Mouse (Mus musculus): ENCODE results near the gene Lyz2. TPM values are rescaled to one million over a fixed set of nuclear protein-coding genes. Genes with fewer than 3 reads are reported as not detected.

Lyz2 gene
- total RNA-seq (2021), result 10 to 100 TPM; 11.1 to 14.4 TPM
- long read RNA-seq, experiment 1, transcript Lyz2-201 (4 exons, 1,316 nt), result major isoform, 9 of 9 reads
- long read RNA-seq, experiment 1, partial matches to known transcripts, result 0 of 9 reads
- long read RNA-seq, experiment 1, other reads (novel, unspliced or antisense), result 0 of 9 reads
- long read RNA-seq, experiment 2, transcript Lyz2-201 (4 exons, 1,316 nt), result major isoform, 6 of 6 reads
- long read RNA-seq, experiment 2, partial matches to known transcripts, result 0 of 6 reads
- long read RNA-seq, experiment 2, other reads (novel, unspliced or antisense), result 0 of 6 reads

GRCm38 (mm10) chr10:117282049-117282448 lies at the start of gene Lyz2:
Gene Lyz2, minus strand, starts transcription at chr10:117282321.
- H3K4me3 ChIP-seq, result no peak within 1 kb of the TSS
- TF ChIP-seq CTCF (IDR thresholded peaks at IDR 0.05), result no peak
- DNase-seq (ENCODE audit: extremely low spot score in 1 of 2, low spot score in 2 of 2), result no peak
- intact Hi-C loops (cut with DNase I), result no loop called here
- no peak within 1 kb of the TSS for H3K27ac ChIP-seq

DNA sequence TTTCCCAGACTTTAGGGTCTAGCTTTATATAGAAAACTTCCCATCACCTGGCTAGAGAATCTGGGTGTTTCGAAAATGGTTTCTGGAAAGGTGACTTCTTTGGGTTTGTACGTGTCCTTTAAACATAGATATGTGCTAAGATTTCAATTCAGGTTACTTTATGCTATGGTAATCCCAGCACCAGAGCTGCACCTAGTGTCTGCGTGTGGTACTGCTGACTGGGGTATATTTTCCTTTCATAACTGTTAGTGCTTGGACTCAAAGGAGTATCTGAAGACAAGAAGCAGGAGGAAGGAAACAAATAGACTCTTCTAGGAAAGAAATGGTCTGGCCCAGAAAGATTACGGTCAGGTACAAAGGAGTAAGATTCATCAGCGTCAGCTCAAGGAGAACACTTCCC lies 48.4 kb upstream of the Lyz2 start:
- Histone ChIP-seq H3K27ac (no peak overlapping the region), H3K4me3 (no peak overlapping the region)
- peak; percentile 46 for TF ChIP-seq CTCF (IDR thresholded peaks at IDR 0.05)
- DNase-seq (ENCODE audit: extremely low spot score in 1 of 2, low spot score in 2 of 2), result no peak
- intact Hi-C loops (cut with DNase I), result no loop called here

DNA sequence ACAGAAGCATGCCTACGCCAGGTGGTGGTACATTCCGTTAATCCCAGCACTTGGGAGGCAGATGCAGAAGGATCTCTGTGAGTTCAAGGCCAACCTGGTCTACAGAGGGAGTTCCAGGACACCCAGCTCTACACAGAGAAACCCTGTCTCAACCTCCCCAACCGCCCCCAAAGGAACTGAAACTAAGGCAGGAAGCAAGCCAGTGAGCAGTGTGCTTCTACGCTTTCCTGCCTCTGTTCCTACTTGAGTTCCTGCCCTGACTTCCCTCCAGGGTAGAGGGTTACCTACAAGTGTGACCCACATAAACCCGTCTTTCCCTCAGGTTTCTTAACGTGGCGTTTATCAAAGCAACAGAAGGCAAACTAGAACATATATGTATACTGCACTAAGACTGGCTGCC lies 41.7 kb upstream of the Lyz2 start:
- no peak for DNase-seq (ENCODE audit: extremely low spot score in 1 of 2, low spot score in 2 of 2)
- TF ChIP-seq CTCF (IDR thresholded peaks at IDR 0.05), result no peak
- intact Hi-C loops (cut with DNase I), result no loop called here
- Histone ChIP-seq H3K4me3 (no peak overlapping the region), H3K27ac (no peak overlapping the region)

DNA sequence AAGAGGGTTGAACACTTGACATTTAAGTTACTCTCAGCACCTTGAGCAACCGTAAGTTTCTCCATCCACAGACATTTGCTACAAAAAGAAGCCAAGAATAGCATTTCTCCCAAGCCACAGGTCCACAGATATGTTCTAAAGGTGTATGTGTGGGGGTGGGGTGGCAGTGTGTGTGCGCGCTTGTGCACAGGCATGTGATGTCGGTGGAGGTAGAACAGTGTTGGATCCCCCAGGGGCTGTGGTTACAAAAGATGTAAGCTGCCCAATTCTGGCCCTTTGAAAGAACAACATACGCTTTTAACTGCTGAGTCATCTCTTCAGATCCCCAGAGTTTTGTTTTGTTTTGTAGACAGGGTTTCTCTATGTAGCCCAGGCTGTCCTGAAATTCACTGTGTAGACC lies 40.5 kb upstream of the Lyz2 start:
- H3K27ac ChIP-seq, result no peak overlapping the region
- H3K4me3 ChIP-seq, result no peak overlapping the region
- intact Hi-C loops (cut with DNase I), result no loop called here

GRCm38 (mm10) chr10:117320571-117320981 lies 38.5 kb upstream of the Lyz2 start:
- no peak for TF ChIP-seq CTCF (IDR thresholded peaks at IDR 0.05)
- no peak overlapping the region for H3K27ac ChIP-seq
- no peak overlapping the region for H3K4me3 ChIP-seq
- no peak for DNase-seq (ENCODE audit: extremely low spot score in 1 of 2, low spot score in 2 of 2)
- intact Hi-C loops (cut with DNase I), result no loop called here

More for the DNA sequence above, 40.5 kb upstream of the Lyz2 start:
- no peak for DNase-seq (ENCODE audit: extremely low spot score in 1 of 2, low spot score in 2 of 2)
- no peak for TF ChIP-seq CTCF (IDR thresholded peaks at IDR 0.05)

DNA sequence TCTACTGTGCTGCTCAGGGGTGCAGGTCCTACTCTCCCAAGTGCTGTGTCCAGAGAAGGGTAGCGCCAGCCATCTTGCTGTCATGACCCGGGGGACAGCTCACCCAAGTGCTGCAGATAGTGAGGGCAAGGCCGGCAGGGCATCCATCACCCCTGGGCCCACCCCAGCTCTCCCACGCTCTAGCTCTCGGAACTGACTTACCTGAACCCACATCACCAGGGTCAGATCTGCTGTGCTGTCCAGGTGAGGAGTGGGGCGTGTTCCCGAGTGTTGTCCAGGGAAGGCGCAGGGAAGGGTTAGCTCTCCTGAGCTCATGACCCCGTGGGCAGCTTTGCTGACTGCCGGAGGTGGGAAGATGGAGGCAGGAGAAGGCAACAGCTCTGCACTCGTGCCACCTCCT lies 34.3 kb upstream of the Lyz2 start:
- DNase-seq (ENCODE audit: extremely low spot score in 1 of 2, low spot score in 2 of 2), result no peak
- H3K27ac ChIP-seq, result no peak overlapping the region
- H3K4me3 ChIP-seq, result no peak overlapping the region
- intact Hi-C loops (cut with DNase I), result no loop called here
- TF ChIP-seq CTCF (IDR thresholded peaks at IDR 0.05), result no peak

DNA sequence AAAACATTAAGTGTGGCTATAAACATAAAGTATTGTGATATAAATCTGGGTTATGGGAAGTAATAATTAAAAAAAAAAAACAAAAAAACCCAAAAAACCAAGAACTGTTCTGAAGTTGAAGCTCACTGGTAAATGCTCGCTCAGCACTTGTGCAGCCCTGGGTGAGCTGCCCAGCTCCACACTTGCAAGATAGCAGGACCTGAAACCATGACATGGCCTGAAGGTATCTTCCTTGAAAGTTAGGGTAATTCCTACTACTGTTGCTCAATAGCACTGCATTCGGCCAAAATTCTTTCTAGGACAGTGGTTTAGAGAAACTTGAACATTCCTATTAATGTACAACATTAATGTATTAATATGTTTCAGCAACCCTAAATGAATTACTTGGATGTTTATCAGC lies 31.0 kb upstream of the Lyz2 start:
- no peak for TF ChIP-seq CTCF (IDR thresholded peaks at IDR 0.05)
- H3K4me3 ChIP-seq, result no peak overlapping the region
- intact Hi-C loops (cut with DNase I), result no loop called here
- DNase-seq (ENCODE audit: extremely low spot score in 1 of 2, low spot score in 2 of 2), result no peak
- no peak overlapping the region for H3K27ac ChIP-seq

DNA sequence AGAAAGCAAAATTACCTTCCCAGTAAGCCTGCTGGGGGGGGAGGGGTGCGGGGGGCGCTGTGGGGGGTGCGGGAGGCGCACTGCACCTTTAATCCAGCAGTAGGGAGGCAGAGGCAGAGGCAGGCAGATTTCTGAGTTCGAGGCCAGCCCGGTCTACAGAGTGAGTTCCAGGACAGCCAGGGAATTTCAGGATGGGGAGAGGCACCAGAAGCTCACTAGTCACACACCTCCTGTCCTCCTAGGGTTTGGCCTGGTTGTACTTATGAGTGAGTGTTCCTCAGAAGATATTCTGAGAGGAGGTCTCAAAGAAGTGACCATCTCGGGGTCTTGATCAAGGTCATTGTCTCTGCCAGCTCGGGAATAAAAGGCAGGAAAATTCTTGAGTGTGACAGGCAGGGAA lies 30.0 kb upstream of the Lyz2 start:
- intact Hi-C loops (cut with DNase I), result no loop called here
- TF ChIP-seq CTCF (IDR thresholded peaks at IDR 0.05), result no peak
- no peak overlapping the region for H3K4me3 ChIP-seq
- H3K27ac ChIP-seq, result no peak overlapping the region
- DNase-seq (ENCODE audit: extremely low spot score in 1 of 2, low spot score in 2 of 2), result no peak

GRCm38 (mm10) chr10:117304371-117304770 lies 22.2 kb upstream of the Lyz2 start:
- no peak for DNase-seq (ENCODE audit: extremely low spot score in 1 of 2, low spot score in 2 of 2)
- TF ChIP-seq CTCF (IDR thresholded peaks at IDR 0.05), result no peak
- intact Hi-C loops (cut with DNase I), result no loop called here

GRCm38 (mm10) chr10:117301688-117302087 lies 19.6 kb upstream of the Lyz2 start:
- TF ChIP-seq CTCF (IDR thresholded peaks at IDR 0.05), result no peak
- DNase-seq (ENCODE audit: extremely low spot score in 1 of 2, low spot score in 2 of 2), result no peak
- no peak overlapping the region for H3K4me3 ChIP-seq
- H3K27ac ChIP-seq, result no peak overlapping the region
- intact Hi-C loops (cut with DNase I), result no loop called here

More at GRCm38 (mm10) chr10:117304371-117304770, 22.2 kb upstream of the Lyz2 start:
- no peak overlapping the region for H3K4me3 ChIP-seq
- no peak overlapping the region for H3K27ac ChIP-seq

GRCm38 (mm10) chr10:117299901-117300520 lies 17.9 kb upstream of the Lyz2 start:
- no peak overlapping the region for H3K4me3 ChIP-seq
- no peak for DNase-seq (ENCODE audit: extremely low spot score in 1 of 2, low spot score in 2 of 2)
- no peak overlapping the region for H3K27ac ChIP-seq
- no peak for TF ChIP-seq CTCF (IDR thresholded peaks at IDR 0.05)
- intact Hi-C loops (cut with DNase I), result no loop called here

DNA sequence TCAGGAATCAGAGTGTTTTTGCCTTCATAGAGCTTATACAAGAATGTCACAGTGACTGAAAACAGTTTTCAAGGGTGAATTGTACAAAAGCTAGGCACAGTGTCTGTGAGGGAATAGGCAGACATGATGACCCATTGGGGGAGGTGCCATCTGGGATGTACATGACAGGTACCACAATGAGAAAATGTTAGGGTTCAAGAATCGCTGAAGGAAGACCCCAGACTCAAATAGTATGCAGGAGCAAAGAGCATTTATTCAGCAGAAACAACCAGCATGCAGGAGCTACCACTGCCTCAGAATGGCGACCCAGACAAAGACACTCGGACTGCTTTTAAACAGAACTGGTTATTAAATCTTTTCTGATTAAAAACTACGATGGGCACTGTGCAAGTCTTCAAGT lies 17.0 kb upstream of the Lyz2 start:
- TF ChIP-seq CTCF (IDR thresholded peaks at IDR 0.05), result no peak
- no peak for DNase-seq (ENCODE audit: extremely low spot score in 1 of 2, low spot score in 2 of 2)
- H3K4me3 ChIP-seq, result no peak overlapping the region
- intact Hi-C loops (cut with DNase I), result no loop called here
- H3K27ac ChIP-seq, result no peak overlapping the region

DNA sequence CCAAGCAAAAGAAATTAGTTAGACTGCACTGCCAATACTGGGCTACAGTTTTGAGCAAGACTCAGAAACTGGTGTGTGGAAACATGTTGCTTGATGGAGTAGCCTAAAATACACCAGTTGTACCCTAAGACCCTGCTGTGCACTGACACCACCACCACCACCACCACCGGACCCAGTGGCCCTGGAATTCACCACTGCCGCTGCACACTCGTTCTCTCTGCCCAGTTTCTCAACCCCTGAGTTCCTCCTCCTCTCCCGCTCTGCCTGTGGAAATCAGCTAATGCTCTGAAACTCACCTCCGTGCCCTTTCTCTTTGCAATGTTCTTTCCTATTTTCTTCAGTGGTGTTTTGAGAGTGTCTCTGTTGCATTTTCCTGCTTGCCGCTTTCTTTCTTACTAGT lies 16.2 kb upstream of the Lyz2 start:
- no peak for DNase-seq (ENCODE audit: extremely low spot score in 1 of 2, low spot score in 2 of 2)
- no peak for TF ChIP-seq CTCF (IDR thresholded peaks at IDR 0.05)
- H3K4me3 ChIP-seq, result no peak overlapping the region
- intact Hi-C loops (cut with DNase I), result no loop called here
- no peak overlapping the region for H3K27ac ChIP-seq

Measured in left cerebral cortex, adult 2 months (tissue).